Mouse (Mus musculus) lung, embryonic 14.5 days (tissue): ENCODE measurements around the gene Foxc2. TPM values are rescaled to one million over a fixed set of nuclear protein-coding genes. Genes with fewer than 3 reads are reported as not detected.

ENCODE experiments used
- ATAC-seq: fragments of 200-750 bp; cut with Nextera tagmentation; 2 replicates; pipeline ENCODE4 v1.8.0; 2017; ENCODE audit warnings: mild to moderate bottlenecking, moderate TSS enrichment, moderate library complexity; ENCODE audit not compliant: insufficient read depth
- DNase-seq: peaks from one replicate; pipeline ENCODE4 v3.0.0-alpha.2; 2015
- H3K27ac ChIP-seq: fragments of 300-500 bp; sonication (generic); 2 replicates; pipeline ENCODE4 v1.5.1; 2014; ENCODE audit warnings: low read depth, mild to moderate bottlenecking, moderate library complexity
- H3K27me3 ChIP-seq: fragments of 300-500 bp; sonication (generic); 2 replicates; pipeline ENCODE4 v1.6.1; 2014; ENCODE audit warnings: low read length, control low read depth; ENCODE audit not compliant: insufficient read depth
- H3K36me3 ChIP-seq: fragments of 300-500 bp; sonication (generic); 2 replicates; pipeline ENCODE4 v1.6.1; 2014; ENCODE audit warnings: control low read depth; ENCODE audit not compliant: insufficient read depth
- H3K4me1 ChIP-seq: fragments of 300-500 bp; sonication (generic); 2 replicates; pipeline ENCODE4 v1.6.1; 2014; ENCODE audit warnings: antibody characterized with exemption, control low read depth; ENCODE audit not compliant: insufficient read depth
- H3K4me2 ChIP-seq: fragments of 300-500 bp; sonication (generic); 2 replicates; pipeline ENCODE4 v1.6.1; 2014; ENCODE audit warnings: mild to moderate bottlenecking
- H3K4me3 ChIP-seq: fragments of 300-500 bp; sonication (generic); 2 replicates; pipeline ENCODE4 v1.5.1; 2014; ENCODE audit warnings: low read depth, low read length
- H3K9ac ChIP-seq: fragments of 300-500 bp; sonication (generic); 2 replicates; pipeline ENCODE4 v1.6.1; 2014
- H3K9me3 ChIP-seq: fragments of 300-500 bp; sonication (generic); 2 replicates; pipeline ENCODE4 v1.6.1; 2016; ENCODE audit warnings: low read depth, low read length, control low read depth
- CTCF ChIP-seq: IDR thresholded peaks from 2 replicates; pipeline ENCODE4 v1.5.1; 2016; ENCODE audit warnings: antibody characterized with exemption, low read depth
- WGBS: fragments of 180-500 bp; shearing (Covaris S2); extraction: QIAGEN DNeasy Blood & Tissue Kit; methylation state at CpG from one replicate; pipeline ENCODE4 v1.1.7; 2014; 5-methylcytosine and 5-hydroxymethylcytosine counted together
- polyA plus RNA-seq: library from polyadenylated mRNA; unstranded; fragments of >200 nt; fragmentation: Nextera tagmentation; extraction: Ambion mirVana; gene quantifications from 2 replicates; pipeline ENCODE4 v1.2.1, GENCODE M21; 2014

Gene Foxc2
- polyA plus RNA-seq, 1 experiment from 2014 or later = 1.1 TPM

DNA sequence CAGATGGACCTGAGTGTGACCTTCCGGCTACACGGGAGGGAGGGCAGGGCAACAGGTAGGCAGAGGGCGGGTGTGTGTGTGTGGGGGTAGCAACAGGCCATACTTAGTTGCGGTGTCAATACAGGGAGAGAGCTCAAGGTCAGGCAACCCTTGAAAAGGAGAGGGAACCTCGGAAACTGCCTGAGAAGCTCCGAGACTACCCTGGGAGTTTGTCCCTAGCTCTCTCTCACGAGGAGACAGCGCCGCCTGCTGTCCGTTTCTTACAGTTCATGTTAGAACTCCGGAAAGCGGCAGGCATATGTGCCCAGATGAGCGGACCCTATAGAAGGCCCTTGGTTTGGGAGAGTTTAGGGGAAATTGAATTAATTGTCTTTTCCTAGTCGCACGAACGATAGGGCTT is 23.3 kb upstream of the Foxc2 start:
- peak; percentile 96 for TF ChIP-seq CTCF
- H3K4me1 ChIP-seq = peaks cover 8% of the 10 kb centered on the region
- H3K27ac ChIP-seq = peak overlapping the region; percentile 42; the same call in 1 of the 2 replicates
- peaks cover 25% of the 10 kb centered on the region for H3K36me3 ChIP-seq
- H3K4me3 ChIP-seq = no peak overlapping the region
- peak overlapping the region; percentile 20; the same call in 1 of the 2 replicates for H3K4me2 ChIP-seq
- ATAC-seq = peak; percentile 39
- no peaks in the 10 kb centered on the region for H3K9me3 ChIP-seq
- peak overlapping the region; percentile 17; the same call in 1 of the 2 replicates for H3K9ac ChIP-seq
- peak; percentile 98 for DNase-seq
- WGBS = 2% methylated on average over 16 of the region's 16 CpGs
- peaks cover 40% of the 10 kb centered on the region for H3K27me3 ChIP-seq

GRCm38 (mm10) chr8:121093496-121093895 is 22.5 kb upstream of the Foxc2 start:
- WGBS = 65% methylated on average over 6 of the region's 6 CpGs
- no peak overlapping the region for H3K9ac ChIP-seq
- no peak for TF ChIP-seq CTCF
- no peak overlapping the region for H3K27ac ChIP-seq
- no peak overlapping the region for H3K4me3 ChIP-seq
- ATAC-seq = no peak
- H3K9me3 ChIP-seq = no peaks in the 10 kb centered on the region
- H3K36me3 ChIP-seq = peaks cover 31% of the 10 kb centered on the region
- peaks cover 40% of the 10 kb centered on the region for H3K27me3 ChIP-seq
- no peak for DNase-seq
- peaks cover 8% of the 10 kb centered on the region for H3K4me1 ChIP-seq
- H3K4me2 ChIP-seq = no peak overlapping the region

GRCm38 (mm10) chr8:121104049-121104818 is 11.7 kb upstream of the Foxc2 start:
- WGBS = 41% methylated on average over 17 of the region's 17 CpGs
- Histone ChIP-seq H3K36me3 (peaks cover 62% of the 10 kb centered on the region), H3K4me2 (no peak overlapping the region), H3K27ac (no peak overlapping the region; the same call in 1 of the 2 replicates), H3K4me1 (peaks cover 5% of the 10 kb centered on the region; the same call in 1 of the 2 replicates), H3K9me3 (no peaks in the 10 kb centered on the region), H3K9ac (no peak overlapping the region), H3K27me3 (no peaks in the 10 kb centered on the region), H3K4me3 (no peak overlapping the region)
- TF ChIP-seq CTCF = peak; percentile 97
- ATAC-seq (peak; percentile 37), DNase-seq (peak; percentile 94)

DNA sequence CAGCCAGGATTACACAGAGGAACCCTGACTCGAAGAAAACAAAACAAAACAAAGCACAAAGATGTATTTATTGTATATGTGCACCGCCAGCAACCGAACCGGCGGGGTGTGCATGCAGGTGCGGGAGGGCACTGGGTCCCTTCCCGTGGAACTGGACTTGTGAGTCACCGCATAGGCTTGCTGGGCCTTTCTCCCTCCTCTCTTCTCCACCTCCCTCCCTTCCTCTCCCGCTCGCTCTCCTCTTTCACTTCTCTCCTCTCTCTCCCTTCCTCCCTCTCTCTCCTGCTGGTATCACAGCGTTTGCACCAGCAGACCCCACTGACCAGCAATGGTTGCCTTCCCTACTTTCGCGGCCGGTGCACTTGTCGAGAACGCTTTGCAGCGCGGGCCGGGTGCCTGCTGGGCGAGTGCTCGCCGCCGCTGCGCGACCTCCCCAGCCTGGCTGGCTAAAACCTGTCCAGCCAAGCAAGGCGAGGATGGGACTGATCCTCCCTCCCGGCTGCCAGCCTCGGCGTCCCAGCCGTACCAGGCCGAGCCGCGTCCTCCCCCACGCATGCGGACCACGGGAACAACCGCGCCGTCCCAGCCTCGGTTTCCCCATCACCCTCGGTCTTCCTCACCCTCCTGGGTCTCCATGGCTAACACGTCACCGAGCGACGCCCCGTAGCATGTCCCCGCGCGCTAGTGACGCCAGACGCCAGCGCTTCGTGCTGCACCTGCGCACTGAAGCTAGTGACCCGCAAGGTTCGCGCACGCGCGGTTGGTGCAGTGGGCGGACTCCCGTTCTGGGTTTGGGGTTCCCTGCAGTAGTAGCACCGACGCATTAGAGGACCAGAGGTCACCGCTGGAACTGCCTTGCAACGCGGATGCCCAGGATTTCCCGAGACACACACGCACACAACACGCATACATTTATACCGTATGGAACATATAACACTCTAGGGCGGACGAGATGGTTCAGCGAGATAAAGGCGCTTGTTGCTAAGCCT is 8.0 kb upstream of the Foxc2 start, which contains the start of gene Mthfsd:
TSS of gene Mthfsd (minus strand) at position 725 of the 989 bp plus-strand sequence.
- peak; percentile 87 for ATAC-seq
- peak within 1 kb of the TSS; percentile 62 for H3K27ac ChIP-seq

GRCm38 (mm10) chr8:121108657-121109056 is 7.3 kb upstream of the Foxc2 start:
- H3K36me3 ChIP-seq = peaks cover 18% of the 10 kb centered on the region
- no peak for ATAC-seq
- H3K4me3 ChIP-seq = peak overlapping the region; percentile 73
- 10% methylated on average over 5 of the region's 5 CpGs for WGBS
- H3K27me3 ChIP-seq = peaks cover 3% of the 10 kb centered on the region; the same call in 1 of the 2 replicates
- peaks cover 5% of the 10 kb centered on the region; the same call in 1 of the 2 replicates for H3K4me1 ChIP-seq
- peak overlapping the region; percentile 76 for H3K9ac ChIP-seq
- H3K27ac ChIP-seq = no peak overlapping the region
- H3K4me2 ChIP-seq = peak overlapping the region; percentile 84
- no peaks in the 10 kb centered on the region for H3K9me3 ChIP-seq
- DNase-seq = no peak
- TF ChIP-seq CTCF = no peak

More for the DNA sequence above, 8.0 kb upstream of the Foxc2 start, which contains the start of gene Mthfsd:
- Histone ChIP-seq H3K36me3 (peaks cover 25% of the 10 kb centered on the region), H3K9me3 (no peaks in the 10 kb centered on the region), H3K4me1 (peaks cover 5% of the 10 kb centered on the region; the same call in 1 of the 2 replicates), H3K4me3 (peak within 1 kb of the TSS; percentile 73), H3K9ac (peak within 1 kb of the TSS; percentile 76), H3K4me2 (peak within 1 kb of the TSS; percentile 84), H3K27me3 (no peaks in the 10 kb centered on the region)
- DNase-seq = peak; percentile 99
- under 1% methylated on average over 75 of the region's 75 CpGs for WGBS
- TF ChIP-seq CTCF = peak; percentile 24

DNA sequence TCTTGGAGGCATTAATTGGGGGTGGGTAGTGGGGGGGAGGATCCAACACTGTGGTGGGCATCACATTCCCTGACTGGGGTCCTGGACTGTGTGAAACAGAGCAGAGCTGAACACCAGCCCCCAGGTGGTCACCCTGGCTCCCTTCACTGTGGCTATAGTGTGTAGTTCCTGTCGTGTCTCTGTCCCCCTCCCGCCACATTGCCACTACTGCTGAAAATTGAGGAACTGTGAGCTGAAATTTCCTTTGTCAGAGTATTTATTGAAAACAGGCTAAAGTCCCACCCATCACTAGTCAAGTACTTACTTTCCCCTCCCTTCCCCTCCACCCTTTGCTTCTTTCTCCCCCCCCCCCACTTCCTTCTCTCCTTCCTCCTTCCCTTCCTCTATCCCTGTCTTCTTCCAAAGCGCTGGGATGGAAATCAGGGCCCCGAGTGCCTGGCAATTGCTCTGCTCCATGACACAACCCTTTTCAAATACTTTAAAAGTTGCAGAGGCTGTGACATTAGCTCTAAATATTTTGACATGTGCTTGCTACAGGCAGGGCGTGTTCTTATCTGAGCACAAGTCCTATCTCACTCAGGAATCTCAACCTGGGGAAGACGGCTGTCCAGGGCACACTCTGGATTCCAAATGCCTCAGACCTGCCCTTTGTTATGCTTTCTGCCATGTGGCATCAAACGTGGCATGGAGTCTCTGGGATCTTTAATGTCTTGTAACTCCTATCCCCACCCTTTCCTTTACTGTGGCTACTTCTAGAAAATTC is 4.6 kb upstream of the Foxc2 start:
- H3K27me3 ChIP-seq = peaks cover 27% of the 10 kb centered on the region
- ATAC-seq (no peak), DNase-seq (no peak)
- H3K9ac ChIP-seq = no peak overlapping the region
- WGBS = 21% methylated on average over 7 of the region's 7 CpGs
- H3K4me1 ChIP-seq = peaks cover 5% of the 10 kb centered on the region; the same call in 1 of the 2 replicates
- H3K27ac ChIP-seq = no peak overlapping the region
- peaks cover 2% of the 10 kb centered on the region; the same call in 1 of the 2 replicates for H3K36me3 ChIP-seq
- no peak overlapping the region for H3K4me2 ChIP-seq
- no peaks in the 10 kb centered on the region for H3K9me3 ChIP-seq
- no peak for TF ChIP-seq CTCF
- no peak overlapping the region for H3K4me3 ChIP-seq
